Mouse (Mus musculus) C2C12 (cell line): ENCODE data around the gene AI464131. TPM values are rescaled to one million over a fixed set of nuclear protein-coding genes. Genes with fewer than 3 reads are reported as not detected.

Source experiments
- H3K27me3 ChIP-seq: one replicate; pipeline ENCODE4 v1.6.1; 2011; ENCODE audit not compliant: control insufficient read depth, insufficient read depth, insufficient read length
- H3K36me3 ChIP-seq: one replicate; pipeline ENCODE4 v1.6.1; 2011; ENCODE audit not compliant: control insufficient read depth, insufficient read depth
- H3K4me3 ChIP-seq: one replicate; pipeline ENCODE4 v1.5.1; 2011; ENCODE audit warnings: mild to moderate bottlenecking, control low read depth; ENCODE audit not compliant: poor library complexity, insufficient read depth, severe bottlenecking
- H3K79me2 ChIP-seq: one replicate; pipeline ENCODE4 v1.6.1; 2011; ENCODE audit not compliant: control insufficient read depth, insufficient read depth
- H3K79me3 ChIP-seq: one replicate; pipeline ENCODE4 v1.6.1; 2011; ENCODE audit warnings: low read depth, control low read depth
- H3ac ChIP-seq: one replicate; pipeline ENCODE3; 2011; ENCODE audit warnings: low read depth; ENCODE audit not compliant: control insufficient read depth, insufficient read length
- CEBPB ChIP-seq: IDR thresholded peaks from one replicate; pipeline ENCODE4 v1.6.1; 2011; ENCODE audit warnings: low read depth, mild to moderate bottlenecking, control low read depth, moderate library complexity
- CTCF ChIP-seq: IDR thresholded peaks from one replicate; pipeline ENCODE4 v1.5.1; 2011; ENCODE audit not compliant: control insufficient read depth, insufficient read depth, insufficient read length
- FOSL1 ChIP-seq: IDR thresholded peaks from one replicate; pipeline ENCODE4 v1.8.0; 2011; ENCODE audit warnings: mild to moderate bottlenecking, low read length; ENCODE audit not compliant: poor library complexity, insufficient read depth, severe bottlenecking
- MAX ChIP-seq: IDR thresholded peaks from one replicate; pipeline ENCODE4 v1.6.1; 2011; ENCODE audit warnings: mild to moderate bottlenecking, control low read depth
- MYOD1 ChIP-seq: IDR thresholded peaks from one replicate; pipeline ENCODE4 v1.6.1; 2011; ENCODE audit warnings: low read depth; ENCODE audit not compliant: control insufficient read depth, insufficient read length
- MYOG ChIP-seq: IDR thresholded peaks from one replicate; pipeline ENCODE4 v1.6.1; 2011; ENCODE audit not compliant: control insufficient read depth, insufficient read length; ENCODE audit errors: extremely low read depth
- USF1 ChIP-seq: IDR thresholded peaks from one replicate; pipeline ENCODE4 v1.6.1; 2011; ENCODE audit warnings: low read depth, mild to moderate bottlenecking, control low read depth, moderate library complexity
- polyA plus RNA-seq: library from polyadenylated mRNA; unstranded; fragments of >200 nt; fragmentation: generic; extraction: Trizol; gene quantifications from one replicate; pipeline ENCODE4 v1.2.1, GENCODE M21; 2012; ENCODE audit warnings: missing spikeins

Gene AI464131
- polyA plus RNA-seq, 1 experiment: 2.8 TPM

DNA sequence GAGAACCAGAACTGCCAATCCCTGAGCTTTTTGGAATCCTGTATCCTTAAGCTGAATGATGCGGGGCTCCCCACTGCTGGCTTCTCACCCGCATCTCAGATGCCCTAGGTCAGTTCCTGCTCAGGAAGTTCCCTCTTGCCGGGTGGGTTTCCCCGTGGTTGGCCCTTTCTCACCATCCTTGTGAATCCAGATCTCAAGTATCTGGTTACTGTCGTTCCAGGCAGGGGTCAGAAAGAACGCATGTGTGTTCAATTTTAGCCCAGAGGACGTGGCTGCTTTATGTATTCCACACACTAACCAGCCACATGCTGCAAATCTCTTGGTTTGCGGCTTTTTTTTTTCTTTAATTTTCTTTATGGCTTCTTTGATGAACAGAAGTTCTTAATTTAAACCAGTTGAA, 10.8 kb upstream of the AI464131 start:
- no peak for TF ChIP-seq MAX
- H3K36me3 ChIP-seq: no peaks in the 10 kb centered on the region
- no peak overlapping the region for H3ac ChIP-seq
- H3K79me3 ChIP-seq: no peaks in the 10 kb centered on the region
- H3K4me3 ChIP-seq: no peak overlapping the region
- peaks cover 28% of the 10 kb centered on the region for H3K27me3 ChIP-seq
- H3K79me2 ChIP-seq: no peaks in the 10 kb centered on the region

DNA sequence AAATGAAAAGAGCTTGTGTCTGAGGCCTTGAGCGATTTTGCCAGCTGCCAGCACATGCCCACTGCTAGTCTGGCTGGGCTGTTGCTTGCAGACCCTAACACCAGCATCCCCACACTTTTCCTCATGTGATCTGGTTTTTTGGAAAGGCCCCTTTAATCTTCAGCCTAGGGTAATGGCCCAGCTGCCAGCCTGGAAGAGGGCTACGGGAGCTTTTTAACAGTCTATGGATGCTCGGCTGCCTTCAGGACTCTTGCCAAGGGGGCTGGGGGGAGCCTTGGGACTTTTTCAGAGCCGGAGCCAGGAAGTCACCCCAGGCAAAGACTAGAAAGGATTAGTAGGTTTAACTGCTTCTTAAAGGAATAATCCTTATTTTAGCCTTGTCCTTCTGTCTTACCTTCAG, 10.4 kb upstream of the AI464131 start:
- TF ChIP-seq CTCF (no peak), MAX (no peak), USF1 (no peak), MYOG (no peak), FOSL1 (no peak), MYOD1 (no peak), CEBPB (no peak)
- Histone ChIP-seq H3ac (no peak overlapping the region), H3K79me2 (no peaks in the 10 kb centered on the region), H3K4me3 (no peak overlapping the region), H3K36me3 (no peaks in the 10 kb centered on the region), H3K27me3 (peaks cover 27% of the 10 kb centered on the region), H3K79me3 (no peaks in the 10 kb centered on the region)

DNA sequence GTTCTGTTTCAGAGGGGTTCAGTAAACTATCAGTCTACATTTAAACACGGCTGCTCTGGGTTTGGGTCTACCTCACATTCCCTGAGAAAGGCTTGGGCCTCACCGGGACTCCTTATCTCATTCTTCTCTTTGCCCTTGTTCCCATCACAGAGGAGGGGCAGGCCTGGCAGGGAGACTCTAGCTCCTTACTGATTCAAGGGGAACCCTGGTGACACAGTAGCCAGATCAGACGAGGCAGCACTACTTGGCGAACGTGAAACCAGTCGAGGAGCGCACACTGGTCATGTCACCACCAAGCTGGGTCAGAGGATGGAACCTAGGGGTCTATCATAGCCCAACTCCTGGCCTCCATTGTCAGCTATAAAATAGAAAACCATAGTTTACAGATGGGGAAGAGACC, 5.1 kb upstream of the AI464131 start:
- Histone ChIP-seq H3K79me3 (no peaks in the 10 kb centered on the region), H3K36me3 (no peaks in the 10 kb centered on the region), H3K79me2 (no peaks in the 10 kb centered on the region), H3ac (no peak overlapping the region), H3K4me3 (no peak overlapping the region), H3K27me3 (peaks cover 18% of the 10 kb centered on the region)
- TF ChIP-seq USF1 (no peak), CEBPB (no peak), CTCF (no peak), FOSL1 (no peak), MAX (no peak), MYOD1 (no peak), MYOG (no peak)

DNA sequence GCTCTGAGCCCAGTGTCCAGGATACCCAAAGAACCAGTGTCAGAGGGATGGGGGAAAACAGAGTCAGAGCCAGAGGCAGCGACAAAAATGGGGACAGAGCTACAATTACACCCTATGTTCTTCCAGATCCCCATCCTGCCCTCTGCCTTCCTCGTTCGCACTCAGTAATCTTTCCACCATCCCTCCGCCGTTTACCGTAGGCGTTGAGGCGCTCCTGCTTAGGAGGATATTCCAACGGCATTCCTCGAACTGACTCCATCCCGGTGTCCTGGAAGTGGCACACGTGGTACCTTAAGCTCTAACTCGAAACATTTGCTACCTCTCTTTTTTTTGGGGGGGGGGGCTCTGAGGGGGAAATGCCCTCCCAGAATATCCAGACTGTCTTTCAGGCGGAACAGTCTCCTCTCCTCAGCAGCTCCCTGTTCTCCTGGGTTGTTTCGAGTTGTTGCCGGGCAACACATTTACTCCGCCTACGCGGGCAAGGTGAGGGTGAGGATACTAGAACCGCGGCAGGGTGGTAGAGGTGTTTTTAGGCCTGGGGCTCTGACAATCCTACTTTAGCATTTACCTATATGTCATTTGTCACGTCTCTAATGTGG, 4.5 kb upstream of the AI464131 start:
- no peaks in the 10 kb centered on the region for H3K36me3 ChIP-seq
- no peaks in the 10 kb centered on the region for H3K79me3 ChIP-seq
- no peak for TF ChIP-seq MYOD1
- no peak for TF ChIP-seq MAX
- no peak for TF ChIP-seq FOSL1
- TF ChIP-seq CTCF: no peak
- no peak for TF ChIP-seq CEBPB
- no peak for TF ChIP-seq USF1
- no peak for TF ChIP-seq MYOG
- H3K27me3 ChIP-seq: peaks cover 18% of the 10 kb centered on the region
- peak overlapping the region; percentile 7 for H3ac ChIP-seq
- H3K79me2 ChIP-seq: no peaks in the 10 kb centered on the region
- no peak overlapping the region for H3K4me3 ChIP-seq

DNA sequence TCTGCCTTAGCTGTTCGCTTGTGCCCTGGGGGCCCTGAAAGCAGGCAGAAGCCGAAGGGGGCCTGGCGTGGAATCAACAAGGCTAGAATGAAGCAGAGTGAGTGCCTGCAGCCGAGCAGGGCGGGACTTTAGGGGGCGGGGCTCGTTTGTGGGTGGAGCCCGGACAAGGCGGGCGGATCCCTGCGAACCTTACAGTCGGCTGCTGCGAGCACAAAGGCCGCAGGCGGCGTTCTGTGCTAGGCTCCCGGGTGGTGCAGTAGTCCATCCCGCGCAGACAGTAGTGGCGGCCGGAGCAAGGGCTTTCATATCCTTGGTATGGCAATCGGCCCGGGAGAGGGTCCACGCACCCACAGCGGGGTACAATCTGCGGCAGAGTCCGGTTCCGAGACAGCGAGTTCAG, 4.0 kb upstream of the AI464131 start:
- no peak overlapping the region for H3K4me3 ChIP-seq
- H3K79me2 ChIP-seq: no peaks in the 10 kb centered on the region
- H3K27me3 ChIP-seq: peaks cover 18% of the 10 kb centered on the region
- H3ac ChIP-seq: peak overlapping the region; percentile 7
- no peaks in the 10 kb centered on the region for H3K36me3 ChIP-seq
- TF ChIP-seq MAX: no peak
- no peak for TF ChIP-seq MYOG
- TF ChIP-seq FOSL1: no peak
- TF ChIP-seq CEBPB: no peak
- no peak for TF ChIP-seq CTCF
- no peak for TF ChIP-seq MYOD1
- TF ChIP-seq USF1: no peak
- no peaks in the 10 kb centered on the region for H3K79me3 ChIP-seq

DNA sequence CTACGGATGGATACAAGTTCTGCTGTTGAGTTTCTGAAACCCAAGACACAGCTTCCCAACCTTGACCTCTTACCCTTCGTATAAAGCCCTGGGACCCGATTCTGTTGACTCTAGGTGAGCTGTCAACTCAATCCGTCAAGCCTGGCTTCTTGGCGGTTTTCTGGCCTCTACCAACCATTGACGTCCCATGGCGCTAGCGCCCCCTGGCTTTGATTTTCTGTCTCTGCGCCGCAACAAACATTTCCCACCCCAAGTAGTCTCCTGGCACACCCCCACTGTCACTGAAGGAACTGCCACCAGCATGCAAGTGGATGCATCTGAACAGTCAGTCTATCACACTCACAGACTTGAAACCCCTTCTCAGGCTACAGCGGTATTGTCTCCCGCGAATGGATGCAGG, 3.3 kb upstream of the AI464131 start:
- Histone ChIP-seq H3K79me3 (no peaks in the 10 kb centered on the region), H3K36me3 (no peaks in the 10 kb centered on the region), H3K4me3 (no peak overlapping the region), H3K79me2 (no peaks in the 10 kb centered on the region), H3ac (no peak overlapping the region), H3K27me3 (peaks cover 18% of the 10 kb centered on the region)
- no peak for TF ChIP-seq MAX
- no peak for TF ChIP-seq CEBPB
- TF ChIP-seq MYOD1: no peak
- no peak for TF ChIP-seq MYOG
- TF ChIP-seq FOSL1: no peak
- no peak for TF ChIP-seq CTCF
- TF ChIP-seq USF1: no peak
